Mouse (Mus musculus): Measurements from ENCODE around the gene Fbxo47.

Fbxo47 gene

DNA sequence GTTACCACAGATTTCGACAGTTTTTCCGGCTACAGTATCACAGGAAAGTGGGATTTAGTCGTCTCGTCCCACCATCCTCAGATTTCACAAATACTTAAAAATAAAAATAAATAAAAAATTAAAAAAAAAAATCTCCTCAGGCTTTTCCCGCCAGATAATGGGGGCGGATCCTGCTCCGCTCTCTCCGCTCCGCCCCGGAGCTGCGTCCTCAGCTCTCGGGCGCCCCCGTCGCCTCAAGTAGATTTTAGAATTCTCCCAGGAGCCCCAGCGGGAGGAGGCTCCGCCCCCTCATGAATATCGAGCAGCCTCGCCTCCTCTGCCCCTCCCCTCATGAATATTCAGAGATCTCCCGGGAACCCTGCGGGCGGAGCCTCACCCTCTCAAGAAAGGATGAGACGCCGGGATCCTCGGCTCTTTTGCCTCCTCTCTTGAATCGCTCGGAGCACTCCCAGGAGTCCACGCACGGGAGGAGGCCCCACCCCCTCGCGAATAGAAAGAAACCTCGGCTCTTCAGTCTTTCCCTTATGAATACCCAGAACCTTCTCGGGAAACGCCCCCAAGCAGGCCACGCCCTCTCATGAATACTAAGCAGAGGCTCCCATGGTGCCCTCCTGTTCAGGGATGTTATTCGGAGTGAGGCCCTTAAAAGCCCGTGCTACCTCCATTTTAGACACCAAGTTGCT is at the start of gene Fbxo47:
Gene Fbxo47, minus strand, starts transcription at position 237 of the 683 bp plus-strand sequence.
- peak; percentile 96 to 97 for DNase-seq (ENCODE audit: low spot score in 2 of 2)

DNA sequence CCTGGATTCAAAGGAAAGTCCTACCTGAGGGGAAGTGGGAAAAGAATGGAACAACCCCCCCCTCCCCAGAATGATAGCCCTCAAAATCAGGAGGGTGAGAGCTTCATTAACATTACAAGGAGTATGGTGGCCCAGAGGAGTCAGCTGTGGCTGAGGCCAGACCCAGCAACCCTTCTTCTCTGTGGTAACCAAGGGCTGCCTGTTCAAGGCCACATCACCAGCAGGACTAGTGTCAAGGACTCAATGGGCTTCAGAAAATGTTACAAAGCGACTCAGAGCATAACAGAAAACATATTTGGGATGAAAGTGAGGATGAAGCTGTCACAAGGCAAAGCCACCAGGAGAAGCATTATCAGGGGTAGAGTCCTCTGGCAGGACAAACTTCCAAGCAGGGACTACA is 49.6 kb upstream of the Fbxo47 start:
- DNase-seq (ENCODE audit: low spot score in 2 of 2), result no peak

- no peak for DNase-seq (ENCODE audit: low spot score in 2 of 2)
Observed at GRCm38 (mm10) chr11:97928905-97929304, 45.0 kb upstream of the Fbxo47 start.

DNA sequence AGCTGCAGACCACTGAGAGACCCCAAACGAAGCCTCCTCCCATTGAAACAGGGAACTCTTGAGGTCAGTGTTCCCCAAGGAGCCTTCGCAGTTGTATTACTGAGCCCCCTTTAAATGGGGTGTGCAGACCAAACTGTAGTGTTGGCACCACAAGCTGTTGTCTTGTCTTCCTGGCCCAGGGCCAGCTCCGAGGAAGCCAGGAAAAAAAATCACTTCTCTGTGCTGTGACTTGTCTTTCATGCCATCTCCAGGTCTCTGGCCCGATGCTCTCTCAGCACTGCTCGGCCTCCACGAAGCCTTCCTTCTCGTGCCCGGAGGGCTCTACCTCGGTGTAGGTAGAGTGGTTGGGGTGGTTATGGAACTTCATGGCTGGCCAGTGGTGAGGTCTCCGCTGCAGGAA is 40.3 kb upstream of the Fbxo47 start:
- no peak for DNase-seq (ENCODE audit: low spot score in 2 of 2)

GRCm38 (mm10) chr11:97923639-97924038 is 39.7 kb upstream of the Fbxo47 start:
- DNase-seq (ENCODE audit: low spot score in 2 of 2), result no peak

DNA sequence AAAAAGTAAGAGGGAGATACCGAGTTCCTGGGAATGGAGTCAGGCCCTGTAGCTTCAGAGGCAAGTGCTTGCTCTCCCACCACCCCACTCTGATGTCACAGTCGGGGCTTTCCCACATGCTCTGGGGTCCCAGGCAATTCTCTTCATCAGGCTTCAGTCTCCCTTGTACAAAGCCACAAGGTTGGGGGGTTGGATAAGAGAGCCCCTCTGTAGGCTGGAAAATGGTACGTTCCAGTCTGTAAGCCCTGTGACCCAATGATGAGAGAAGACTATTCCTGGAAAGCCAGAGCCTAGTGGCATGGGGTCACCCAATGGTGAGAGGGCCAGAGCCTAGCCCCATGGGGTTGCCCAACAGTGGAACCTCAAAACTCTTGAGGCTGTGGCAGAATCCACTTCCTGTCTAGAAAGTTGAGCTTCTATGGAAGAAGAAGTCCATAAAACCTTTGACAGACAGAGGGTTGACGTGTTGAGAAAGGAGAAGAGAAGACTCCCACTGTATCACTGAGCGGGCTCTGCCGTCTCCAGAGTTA is 32.1 kb upstream of the Fbxo47 start:
- no peak for DNase-seq (ENCODE audit: low spot score in 2 of 2)

GRCm38 (mm10) chr11:97915471-97915870 is 31.5 kb upstream of the Fbxo47 start:
- DNase-seq (ENCODE audit: low spot score in 2 of 2), result no peak

GRCm38 (mm10) chr11:97913111-97913510 is 29.2 kb upstream of the Fbxo47 start:
- no peak for DNase-seq (ENCODE audit: low spot score in 2 of 2)

GRCm38 (mm10) chr11:97908634-97909348 is 24.8 kb upstream of the Fbxo47 start:
- DNase-seq (ENCODE audit: low spot score in 2 of 2), result no peak

DNA sequence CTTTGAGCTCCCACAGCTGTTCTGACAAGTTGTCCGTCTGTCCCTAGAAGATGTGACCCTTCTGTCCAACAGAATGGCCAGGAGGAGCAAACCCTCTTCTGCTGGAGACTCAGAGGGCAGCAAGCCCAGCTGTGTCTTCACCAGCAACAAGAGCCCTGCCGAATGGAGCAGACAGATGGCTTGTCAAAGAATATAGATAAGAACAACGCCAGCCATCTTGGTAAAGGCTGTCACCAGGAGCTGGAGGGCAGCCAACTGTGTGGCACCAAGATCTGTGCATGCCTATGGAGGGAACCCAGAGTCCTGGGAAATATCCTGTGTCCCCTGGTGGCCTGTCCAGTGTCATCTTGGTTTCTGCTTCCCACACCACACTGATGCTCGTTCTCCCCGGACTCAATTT is 24.0 kb upstream of the Fbxo47 start:
- peak in 1 of 2 experiments; percentile 20 for DNase-seq (ENCODE audit: low spot score in 2 of 2)

DNA sequence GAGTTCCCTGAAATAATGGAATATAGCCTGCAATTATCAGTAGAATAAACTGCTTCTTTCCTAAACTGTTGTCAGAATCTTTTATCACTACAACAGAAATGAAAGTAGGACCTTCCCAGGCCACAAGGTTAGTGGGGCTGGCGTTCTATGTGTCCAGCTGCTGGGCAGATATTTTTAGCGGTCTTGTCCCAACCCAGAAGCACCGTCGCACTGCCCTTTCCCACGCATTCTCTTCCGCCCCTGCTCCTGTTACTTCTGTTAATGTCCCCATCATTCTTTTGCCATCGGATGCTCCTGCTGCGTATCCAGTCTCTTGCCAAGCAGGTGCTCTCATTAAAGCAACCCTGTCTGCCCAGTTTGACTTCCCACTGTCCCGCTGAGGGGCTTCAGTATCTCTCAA is 23.0 kb upstream of the Fbxo47 start:
- no peak for DNase-seq (ENCODE audit: low spot score in 2 of 2)

DNA sequence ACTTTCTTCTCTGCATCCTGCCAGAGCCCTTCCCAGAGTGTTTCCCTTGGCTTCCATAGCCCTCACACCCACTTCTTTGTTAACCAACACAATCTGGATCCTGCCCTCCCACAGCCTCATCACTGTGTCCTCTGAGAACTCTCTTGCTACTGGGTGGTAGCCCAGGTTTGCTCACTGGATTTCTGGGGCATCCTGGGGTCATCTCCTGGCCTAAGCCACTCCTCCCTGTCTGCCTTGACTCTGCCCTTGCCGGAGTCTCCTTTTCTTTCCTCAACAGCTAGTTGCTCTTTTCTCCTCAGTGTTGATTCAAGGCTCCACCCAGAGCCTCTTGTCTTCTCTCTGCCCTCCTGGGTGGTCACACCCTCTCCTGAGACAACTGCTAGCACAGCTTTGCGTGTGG is 22.0 kb upstream of the Fbxo47 start:
- no peak for DNase-seq (ENCODE audit: low spot score in 2 of 2)

DNA sequence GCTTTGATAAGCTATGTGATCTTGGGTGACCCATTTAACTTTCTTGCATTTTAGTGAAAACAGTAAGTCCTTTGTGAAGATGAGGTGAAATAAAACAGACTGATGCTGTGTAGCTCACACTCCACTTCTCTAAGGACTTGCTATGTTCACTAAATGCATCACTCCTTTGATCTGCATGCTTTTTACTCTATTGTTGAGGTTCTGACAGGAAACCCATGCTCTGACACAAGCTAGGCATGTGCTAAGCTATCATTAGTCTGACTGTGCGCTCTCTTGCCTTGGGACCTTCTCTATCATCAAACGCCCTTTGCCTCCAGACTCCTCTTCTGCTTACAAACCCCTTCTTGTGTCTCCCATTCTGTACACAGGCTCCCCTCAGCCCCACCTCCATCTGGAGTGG is 21.6 kb upstream of the Fbxo47 start:
- no peak for DNase-seq (ENCODE audit: low spot score in 2 of 2)

GRCm38 (mm10) chr11:97904801-97905200 is 20.8 kb upstream of the Fbxo47 start:
- no peak for DNase-seq (ENCODE audit: low spot score in 2 of 2)

GRCm38 (mm10) chr11:97901806-97902205 is 17.9 kb upstream of the Fbxo47 start:
- DNase-seq (ENCODE audit: low spot score in 2 of 2), result no peak

- peak; percentile 79 to 92 for DNase-seq (ENCODE audit: low spot score in 2 of 2)
Observed at GRCm38 (mm10) chr11:97899822-97900221, 15.9 kb upstream of the Fbxo47 start.

DNA sequence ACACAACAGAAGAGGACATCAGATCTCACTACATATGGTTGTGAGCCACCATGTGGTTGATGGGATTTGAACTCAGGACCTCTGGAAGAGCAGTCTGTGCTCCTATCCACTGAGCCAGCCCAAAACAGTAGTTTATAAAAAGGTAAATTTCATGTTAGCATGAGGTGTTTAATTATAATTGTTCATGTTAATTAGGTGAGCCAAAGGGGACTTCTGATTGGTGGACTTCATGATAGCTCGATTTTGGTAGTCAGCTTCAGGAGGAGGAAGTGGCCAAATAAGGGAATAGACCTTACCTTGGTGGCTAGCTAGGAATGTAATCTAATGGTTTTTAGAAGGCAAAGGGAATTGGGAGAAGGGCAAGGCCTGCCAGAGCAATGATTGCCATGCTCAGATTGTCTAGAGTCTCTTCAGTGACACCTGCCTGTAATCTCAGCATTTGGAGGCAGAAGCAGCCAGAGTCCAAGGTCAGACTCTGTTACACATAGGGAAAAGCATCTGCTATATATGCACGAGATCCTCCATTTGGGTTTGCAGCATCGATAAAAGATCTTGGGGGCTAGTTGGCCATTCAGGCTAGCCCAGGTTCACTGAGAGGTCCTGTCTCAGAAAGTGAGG is 13.7 kb upstream of the Fbxo47 start:
- DNase-seq (ENCODE audit: low spot score in 2 of 2), result no peak

DNA sequence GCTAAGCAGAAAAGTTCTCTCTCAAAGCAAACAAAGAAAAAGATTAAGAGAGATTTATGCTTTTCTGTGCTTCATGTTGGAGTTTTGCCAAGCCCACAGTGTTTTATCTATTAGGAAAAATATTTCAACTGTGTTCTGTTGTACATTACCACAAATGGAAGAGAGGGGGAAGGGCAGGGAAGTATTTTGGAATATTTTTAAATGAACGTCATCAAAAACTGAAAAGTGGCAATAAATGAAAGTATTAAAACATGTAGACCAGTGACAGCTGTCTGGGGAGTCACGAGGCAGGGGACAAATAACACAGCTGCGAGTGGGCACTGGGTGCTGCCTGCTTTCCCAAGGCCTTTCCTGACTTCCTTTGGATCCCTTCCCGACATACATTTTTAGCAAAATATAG is 12.7 kb upstream of the Fbxo47 start:
- DNase-seq (ENCODE audit: low spot score in 2 of 2), result no peak

- DNase-seq (ENCODE audit: low spot score in 2 of 2), result no peak
Observed at GRCm38 (mm10) chr11:97891821-97892220, 7.9 kb upstream of the Fbxo47 start.

GRCm38 (mm10) chr11:97885296-97885915 is 1.5 kb upstream of the Fbxo47 start:
- no peak for DNase-seq (ENCODE audit: low spot score in 2 of 2)

- no peak for DNase-seq (ENCODE audit: low spot score in 2 of 2)
Observed at GRCm38 (mm10) chr11:97884601-97885185, 739 bp upstream of the Fbxo47 start.

- peak; percentile 83 to 91 for DNase-seq (ENCODE audit: low spot score in 2 of 2)
Observed at GRCm38 (mm10) chr11:97883542-97883917, 424 bp downstream of the Fbxo47 start.

All from spleen, postnatal 4 days (tissue).